Mouse (Mus musculus) lung, embryonic 15.5 days (tissue): Measurements from ENCODE around the gene Mrpl4. TPM values are rescaled to one million over a fixed set of nuclear protein-coding genes. Genes with fewer than 3 reads are reported as not detected.

Source experiments
- ATAC-seq: fragments of 200-750 bp; cut with Nextera tagmentation; 2 replicates; pipeline ENCODE4 v1.8.0; 2017; ENCODE audit warnings: moderate number of reproducible peaks, borderline replicate concordance; ENCODE audit not compliant: low FRiP score, low TSS enrichment; ENCODE audit errors: extremely low read depth
- H3K27ac ChIP-seq: fragments of 300-500 bp; sonication (generic); 2 replicates; pipeline ENCODE4 v1.5.1; 2015; ENCODE audit warnings: moderate library complexity, mild to moderate bottlenecking, inconsistent platforms
- H3K27me3 ChIP-seq: fragments of 300-500 bp; sonication (generic); 2 replicates; pipeline ENCODE4 v1.6.1; 2015; ENCODE audit warnings: inconsistent platforms
- H3K36me3 ChIP-seq: fragments of 300-500 bp; sonication (generic); 2 replicates; pipeline ENCODE4 v1.6.1; 2015; ENCODE audit warnings: inconsistent platforms
- H3K4me1 ChIP-seq: fragments of 300-500 bp; sonication (generic); 2 replicates; pipeline ENCODE4 v1.6.1; 2015; ENCODE audit warnings: inconsistent platforms
- H3K4me2 ChIP-seq: fragments of 300-500 bp; sonication (generic); 2 replicates; pipeline ENCODE4 v1.6.1; 2015; ENCODE audit warnings: inconsistent platforms, mild to moderate bottlenecking, moderate library complexity
- H3K4me3 ChIP-seq: fragments of 300-500 bp; sonication (generic); 2 replicates; pipeline ENCODE4 v1.5.1; 2015; ENCODE audit warnings: mild to moderate bottlenecking, inconsistent platforms
- H3K9ac ChIP-seq: fragments of 300-500 bp; sonication (generic); 2 replicates; pipeline ENCODE4 v1.6.1; 2015; ENCODE audit warnings: inconsistent platforms
- H3K9me3 ChIP-seq: fragments of 300-500 bp; sonication (generic); 2 replicates; pipeline ENCODE4 v1.6.1; 2016; ENCODE audit warnings: inconsistent platforms
- WGBS: fragments of 180-500 bp; shearing (Covaris S2); methylation state at CpG from one replicate; pipeline ENCODE4 v1.1.7; 2015; 5-methylcytosine and 5-hydroxymethylcytosine counted together
- polyA plus RNA-seq: library from polyadenylated mRNA; unstranded; fragments of >200 nt; fragmentation: Nextera tagmentation; extraction: Ambion mirVana; gene quantifications from 2 replicates; pipeline ENCODE4 v1.2.1, GENCODE M21; 2015

The Mrpl4 gene
- polyA plus RNA-seq, 1 experiment from 2014 or later = 160 TPM

GRCm38 (mm10) chr9:20975431-20976215 lies 26.9 kb upstream of the Mrpl4 start:
- WGBS = under 1% methylated on average over 45 of the region's 45 CpGs
- Histone ChIP-seq H3K36me3 (0 out of 2 replicates have a peak, but pooled peaks cover 4% of the 10 kb centered on the region), H3K9ac (peak overlapping the region; percentile 97), H3K4me1 (peaks cover 65% of the 10 kb centered on the region), H3K27me3 (no peaks in the 10 kb centered on the region), H3K9me3 (no peaks in the 10 kb centered on the region), H3K27ac (peak overlapping the region; percentile 98), H3K4me2 (peak overlapping the region; percentile 79), H3K4me3 (peak overlapping the region; percentile 90)
- ATAC-seq = peak; percentile 39

- Histone ChIP-seq H3K4me2 (peak within 1 kb of the TSS; percentile 79), H3K9ac (peak within 1 kb of the TSS; percentile 97), H3K36me3 (no peaks in the 10 kb centered on the region), H3K4me1 (peaks cover 58% of the 10 kb centered on the region), H3K4me3 (peak within 1 kb of the TSS; percentile 90), H3K9me3 (no peaks in the 10 kb centered on the region), H3K27me3 (no peaks in the 10 kb centered on the region), H3K27ac (peak within 1 kb of the TSS; percentile 98)
- ATAC-seq = peak; percentile 80
- WGBS = under 1% methylated on average over 47 of the region's 47 CpGs
Observed at GRCm38 (mm10) chr9:20976216-20976960, 26.1 kb upstream of the Mrpl4 start, which contains the start of gene S1pr2. Gene S1pr2, minus strand, starts transcription at chr9:20976781.

- Histone ChIP-seq H3K9me3 (no peaks in the 10 kb centered on the region), H3K27me3 (no peaks in the 10 kb centered on the region), H3K27ac (peak overlapping the region; percentile 98), H3K9ac (peak overlapping the region; percentile 97), H3K4me1 (peaks cover 51% of the 10 kb centered on the region), H3K36me3 (no peaks in the 10 kb centered on the region), H3K4me2 (peak overlapping the region; percentile 79), H3K4me3 (peak overlapping the region; percentile 90)
- ATAC-seq = no peak
- WGBS = 3% methylated on average over 4 of the region's 4 CpGs
Observed at GRCm38 (mm10) chr9:20976961-20977689, 25.4 kb upstream of the Mrpl4 start.

- peaks cover 42% of the 10 kb centered on the region for H3K4me1 ChIP-seq
- H3K27ac ChIP-seq = peak overlapping the region; percentile 66
- no peak overlapping the region for H3K4me3 ChIP-seq
- 43% methylated on average over 10 of the region's 10 CpGs for WGBS
- H3K27me3 ChIP-seq = no peaks in the 10 kb centered on the region
- no peaks in the 10 kb centered on the region for H3K9me3 ChIP-seq
- ATAC-seq = no peak
- peak overlapping the region; percentile 6; the same call in 1 of the 2 replicates for H3K4me2 ChIP-seq
- H3K36me3 ChIP-seq = no peaks in the 10 kb centered on the region
- no peak overlapping the region for H3K9ac ChIP-seq
Observed at GRCm38 (mm10) chr9:20978409-20979095, 24.0 kb upstream of the Mrpl4 start.

GRCm38 (mm10) chr9:20979181-20979580 lies 23.4 kb upstream of the Mrpl4 start:
- 52% methylated on average over 5 of the region's 5 CpGs for WGBS
- Histone ChIP-seq H3K36me3 (no peaks in the 10 kb centered on the region), H3K9ac (no peak overlapping the region)

GRCm38 (mm10) chr9:20979769-20980168 lies 22.8 kb upstream of the Mrpl4 start:
- ATAC-seq = no peak
- Histone ChIP-seq H3K4me1 (peaks cover 33% of the 10 kb centered on the region), H3K9me3 (no peaks in the 10 kb centered on the region), H3K27ac (no peak overlapping the region), H3K9ac (no peak overlapping the region), H3K27me3 (no peaks in the 10 kb centered on the region), H3K4me3 (no peak overlapping the region), H3K36me3 (no peaks in the 10 kb centered on the region), H3K4me2 (no peak overlapping the region)
- 84% methylated on average over 7 of the region's 7 CpGs for WGBS

More at GRCm38 (mm10) chr9:20979181-20979580, 23.4 kb upstream of the Mrpl4 start:
- Histone ChIP-seq H3K9me3 (no peaks in the 10 kb centered on the region), H3K27me3 (no peaks in the 10 kb centered on the region), H3K4me1 (peaks cover 39% of the 10 kb centered on the region), H3K4me3 (no peak overlapping the region), H3K4me2 (0 out of 2 replicates have a peak overlapping the region, but pooled peaks have one; percentile 6), H3K27ac (peak overlapping the region; percentile 66)
- no peak for ATAC-seq

- peaks cover 30% of the 10 kb centered on the region for H3K4me1 ChIP-seq
- no peak for ATAC-seq
- H3K27ac ChIP-seq = no peak overlapping the region
- 56% methylated on average over 3 of the region's 3 CpGs for WGBS
- H3K4me2 ChIP-seq = no peak overlapping the region
- H3K27me3 ChIP-seq = no peaks in the 10 kb centered on the region
- H3K4me3 ChIP-seq = no peak overlapping the region
- no peaks in the 10 kb centered on the region for H3K36me3 ChIP-seq
- no peaks in the 10 kb centered on the region for H3K9me3 ChIP-seq
- no peak overlapping the region for H3K9ac ChIP-seq
Observed at GRCm38 (mm10) chr9:20982171-20982570, 20.4 kb upstream of the Mrpl4 start.

- H3K4me1 ChIP-seq = peaks cover 35% of the 10 kb centered on the region
- H3K27me3 ChIP-seq = no peaks in the 10 kb centered on the region
- H3K27ac ChIP-seq = no peak overlapping the region
- H3K4me3 ChIP-seq = no peak overlapping the region
- ATAC-seq = no peak
- WGBS = 44% methylated on average over 5 of the region's 5 CpGs
- no peak overlapping the region for H3K9ac ChIP-seq
- no peaks in the 10 kb centered on the region for H3K36me3 ChIP-seq
- H3K9me3 ChIP-seq = no peaks in the 10 kb centered on the region
- no peak overlapping the region for H3K4me2 ChIP-seq
Observed at GRCm38 (mm10) chr9:20983169-20983568, 19.4 kb upstream of the Mrpl4 start.

- H3K4me3 ChIP-seq = no peak overlapping the region
- H3K4me1 ChIP-seq = peaks cover 51% of the 10 kb centered on the region
- H3K27ac ChIP-seq = peak overlapping the region; percentile 75
- 43% methylated on average over 15 of the region's 15 CpGs for WGBS
- no peak overlapping the region for H3K9ac ChIP-seq
- no peak overlapping the region for H3K4me2 ChIP-seq
- H3K9me3 ChIP-seq = no peaks in the 10 kb centered on the region
- no peaks in the 10 kb centered on the region for H3K27me3 ChIP-seq
- peak; percentile 91 for ATAC-seq
- H3K36me3 ChIP-seq = no peaks in the 10 kb centered on the region
Observed at GRCm38 (mm10) chr9:20986952-20987686, 15.4 kb upstream of the Mrpl4 start.

GRCm38 (mm10) chr9:20987953-20988352 lies 14.6 kb upstream of the Mrpl4 start:
- Histone ChIP-seq H3K27ac (peak overlapping the region; percentile 75), H3K9ac (no peak overlapping the region), H3K9me3 (no peaks in the 10 kb centered on the region), H3K4me1 (peaks cover 60% of the 10 kb centered on the region), H3K4me3 (no peak overlapping the region), H3K27me3 (no peaks in the 10 kb centered on the region), H3K36me3 (no peaks in the 10 kb centered on the region), H3K4me2 (no peak overlapping the region)
- no peak for ATAC-seq
- WGBS = 25% methylated on average over 7 of the region's 7 CpGs
